Mouse (Mus musculus): ENCODE results near the gene Rps6ka1. TPM values are rescaled to one million over a fixed set of nuclear protein-coding genes. Genes with fewer than 3 reads are reported as not detected.
A peak's percentile ranks its signal among the peaks of the same experiment; 100 is the strongest.

Rps6ka1 gene
- polyA plus RNA-seq, 1 experiment from 2014 or later: 79.4 TPM

DNA sequence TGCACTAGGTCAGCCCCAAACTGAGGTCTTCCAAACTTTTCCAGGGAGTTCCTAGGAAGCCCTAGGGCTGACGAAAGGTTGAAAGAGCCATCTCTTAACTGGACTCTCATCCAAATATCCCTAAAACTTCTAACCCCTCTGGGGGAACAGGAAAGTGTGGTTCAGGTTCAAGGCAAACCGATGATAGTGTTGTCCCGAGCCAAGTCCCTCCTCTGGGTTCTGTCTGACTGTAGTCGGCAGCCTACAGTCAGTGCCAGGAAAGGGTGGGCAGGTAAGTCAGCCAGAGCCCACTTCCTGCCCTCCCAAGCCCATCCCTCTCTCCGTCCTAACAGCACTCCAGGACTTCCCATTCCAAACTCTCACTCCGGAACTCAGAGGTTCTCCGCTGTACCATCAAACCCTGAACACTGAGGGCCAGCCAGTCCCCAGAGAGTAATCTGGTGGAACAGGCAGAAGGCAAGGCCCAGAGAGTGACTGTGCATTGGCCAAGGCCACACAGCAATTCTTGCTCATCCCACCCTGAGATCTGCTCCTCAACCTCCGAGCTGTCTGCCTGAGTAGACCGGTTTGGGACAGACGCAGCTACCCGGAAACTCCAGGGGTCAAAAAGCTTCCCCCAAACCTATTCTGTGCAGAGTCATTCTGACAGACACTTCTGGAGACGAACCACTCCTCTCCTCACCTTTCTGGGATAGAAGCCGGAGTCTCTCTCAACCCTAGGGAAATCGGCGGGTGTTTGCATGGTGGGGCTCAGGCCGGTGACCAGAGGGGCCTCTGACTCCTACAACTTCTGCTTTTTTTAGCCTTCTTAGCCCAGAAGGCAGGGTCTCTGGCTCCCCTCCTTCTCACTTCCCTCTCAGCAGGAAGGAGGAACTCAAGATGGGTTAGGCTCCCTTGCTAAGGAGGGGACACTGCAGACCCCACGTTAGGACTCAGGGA, 13.4 kb downstream of the Rps6ka1 start:
- H3K27me3 ChIP-seq (ENCODE audit: control insufficient read depth, insufficient read depth, low read depth, low read length): no peaks in the 10 kb centered on the region
- peak; percentile 55 for ATAC-seq (ENCODE audit: low read depth)
- H3K4me1 ChIP-seq (ENCODE audit: control insufficient read depth, low read depth, low read length): peaks cover 56% of the 10 kb centered on the region

DNA sequence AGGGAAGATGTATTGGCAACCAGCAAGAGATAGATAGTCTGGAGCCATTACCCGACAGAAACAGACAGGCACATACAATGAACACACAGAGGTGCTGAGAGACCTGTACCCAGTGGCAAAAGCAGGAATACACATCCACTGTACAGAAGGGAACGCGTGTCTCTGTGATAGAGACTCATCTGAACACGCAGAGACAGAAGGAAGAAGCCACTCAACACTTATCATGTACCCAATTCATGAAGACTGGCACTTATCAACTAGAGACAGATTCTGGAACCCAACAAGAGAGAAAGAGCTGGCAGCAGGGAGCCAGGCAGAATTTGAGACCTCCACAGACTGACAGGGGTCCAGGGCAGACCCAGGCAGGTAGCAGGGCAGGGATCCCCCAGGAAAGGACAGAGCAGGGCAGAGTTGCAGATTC, 14.2 kb downstream of the Rps6ka1 start:
- 21% methylated on average over 4 of the region's 4 CpGs for WGBS (ENCODE audit: insufficient replicate concordance)
- H3K4me3 ChIP-seq (ENCODE audit: low read depth, low read length): peak overlapping the region; percentile 83
- ATAC-seq (ENCODE audit: low read depth): peak; percentile 81
- peak overlapping the region; percentile 82 for H3K4me2 ChIP-seq (ENCODE audit: low read depth, low read length)
- peaks cover 48% of the 10 kb centered on the region for H3K4me1 ChIP-seq (ENCODE audit: control insufficient read depth, low read depth, low read length)
- no peaks in the 10 kb centered on the region for H3K27me3 ChIP-seq (ENCODE audit: control insufficient read depth, insufficient read depth, low read depth, low read length)
- peak overlapping the region; percentile 99 for H3K27ac ChIP-seq (ENCODE audit: low read length)
- H3K36me3 ChIP-seq (ENCODE audit: control insufficient read depth, insufficient read depth): peaks cover 15% of the 10 kb centered on the region
- no peaks in the 10 kb centered on the region for H3K9me3 ChIP-seq (replicated peaks; ENCODE audit: control insufficient read depth, low read length)
- peak overlapping the region; percentile 68 for H3K9ac ChIP-seq (ENCODE audit: low read depth, low read length)

More for the DNA sequence above, 13.4 kb downstream of the Rps6ka1 start:
- 16% methylated on average over 17 of the region's 17 CpGs for WGBS (ENCODE audit: insufficient replicate concordance)
- H3K9ac ChIP-seq (ENCODE audit: low read depth, low read length): peak overlapping the region; percentile 68
- peak overlapping the region; percentile 99 for H3K27ac ChIP-seq (ENCODE audit: low read length)
- H3K36me3 ChIP-seq (ENCODE audit: control insufficient read depth, insufficient read depth): peaks cover 9% of the 10 kb centered on the region
- peak overlapping the region; percentile 83 for H3K4me3 ChIP-seq (ENCODE audit: low read depth, low read length)
- H3K9me3 ChIP-seq (replicated peaks; ENCODE audit: control insufficient read depth, low read length): no peaks in the 10 kb centered on the region
- H3K4me2 ChIP-seq (ENCODE audit: low read depth, low read length): peak overlapping the region; percentile 82

DNA sequence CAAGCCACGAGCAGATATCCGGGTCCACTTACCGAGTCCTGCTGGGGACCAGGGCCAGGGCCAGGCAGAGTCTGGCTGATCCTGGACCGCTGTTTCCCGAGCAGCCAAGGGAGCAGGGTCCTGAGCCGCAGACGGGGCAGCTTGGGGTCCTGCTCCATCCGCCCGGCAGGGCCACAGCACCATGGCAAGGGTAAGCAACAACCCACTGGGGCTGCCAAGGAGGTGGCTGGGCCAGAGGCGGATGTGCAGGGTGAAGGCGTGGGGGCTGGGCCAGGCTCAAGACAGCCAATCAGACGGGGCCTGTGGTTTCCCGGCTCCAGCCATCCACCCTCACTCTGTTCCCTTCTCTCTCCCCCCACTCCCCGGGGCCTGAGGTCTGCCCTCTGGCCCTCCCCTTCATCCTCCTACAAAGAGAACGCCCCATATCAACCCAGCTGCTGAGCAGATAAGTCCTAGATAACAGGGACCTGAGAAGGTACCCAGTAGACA, 14.7 kb downstream of the Rps6ka1 start:
- H3K27ac ChIP-seq (ENCODE audit: low read length): peak overlapping the region; percentile 99
- peak overlapping the region; percentile 93 for H3K9ac ChIP-seq (ENCODE audit: low read depth, low read length)
- 21% methylated on average over 15 of the region's 15 CpGs for WGBS (ENCODE audit: insufficient replicate concordance)
- peak overlapping the region; percentile 82 for H3K4me2 ChIP-seq (ENCODE audit: low read depth, low read length)
- H3K4me3 ChIP-seq (ENCODE audit: low read depth, low read length): peak overlapping the region; percentile 83
- peaks cover 20% of the 10 kb centered on the region for H3K36me3 ChIP-seq (ENCODE audit: control insufficient read depth, insufficient read depth)
- no peaks in the 10 kb centered on the region for H3K27me3 ChIP-seq (ENCODE audit: control insufficient read depth, insufficient read depth, low read depth, low read length)
- H3K9me3 ChIP-seq (replicated peaks; ENCODE audit: control insufficient read depth, low read length): no peaks in the 10 kb centered on the region
- H3K4me1 ChIP-seq (ENCODE audit: control insufficient read depth, low read depth, low read length): peaks cover 46% of the 10 kb centered on the region
- peak; percentile 83 for ATAC-seq (ENCODE audit: low read depth)

DNA sequence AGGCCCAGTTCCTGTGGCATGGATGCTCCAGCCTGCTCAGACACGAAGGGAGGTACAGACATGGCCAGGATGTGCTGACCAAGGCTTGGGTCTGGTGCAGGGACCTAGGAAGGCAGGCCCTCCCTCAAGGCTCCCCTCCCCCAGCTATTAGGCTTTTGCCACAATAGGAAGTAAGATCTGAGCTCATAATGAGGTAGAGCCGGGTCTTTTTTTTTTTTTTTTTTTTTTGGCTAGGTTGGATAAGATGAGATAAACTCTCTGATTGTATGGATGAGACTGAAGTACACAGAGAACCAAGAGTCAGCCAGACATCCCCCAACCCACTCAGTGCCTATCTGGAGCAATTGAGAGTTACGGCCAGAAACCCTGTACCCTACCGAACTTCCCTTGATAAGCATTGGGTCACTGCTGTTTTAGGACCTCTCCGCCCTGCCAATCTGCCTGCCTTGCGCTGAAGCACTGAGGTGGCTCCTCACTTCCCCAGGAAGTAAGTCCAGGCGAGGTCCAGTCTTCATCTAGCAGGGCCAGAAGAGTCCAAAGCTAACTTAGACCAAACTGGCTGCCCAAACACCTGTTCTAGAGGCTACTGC, 15.3 kb downstream of the Rps6ka1 start:
- H3K4me3 ChIP-seq (ENCODE audit: low read depth, low read length): peak overlapping the region; percentile 83
- H3K9ac ChIP-seq (ENCODE audit: low read depth, low read length): peak overlapping the region; percentile 93
- peak overlapping the region; percentile 99 for H3K27ac ChIP-seq (ENCODE audit: low read length)
- 23% methylated on average over 7 of the region's 7 CpGs for whole genome bisulfite sequencing (ENCODE audit: insufficient replicate concordance)
- peak overlapping the region; percentile 82 for H3K4me2 ChIP-seq (ENCODE audit: low read depth, low read length)
- H3K4me1 ChIP-seq (ENCODE audit: control insufficient read depth, low read depth, low read length): peaks cover 44% of the 10 kb centered on the region
- no peaks in the 10 kb centered on the region for H3K9me3 ChIP-seq (replicated peaks; ENCODE audit: control insufficient read depth, low read length)
- H3K27me3 ChIP-seq (ENCODE audit: control insufficient read depth, insufficient read depth, low read depth, low read length): no peaks in the 10 kb centered on the region
- peaks cover 20% of the 10 kb centered on the region for H3K36me3 ChIP-seq (ENCODE audit: control insufficient read depth, insufficient read depth)
- peak; percentile 22 for ATAC-seq (ENCODE audit: low read depth)

DNA sequence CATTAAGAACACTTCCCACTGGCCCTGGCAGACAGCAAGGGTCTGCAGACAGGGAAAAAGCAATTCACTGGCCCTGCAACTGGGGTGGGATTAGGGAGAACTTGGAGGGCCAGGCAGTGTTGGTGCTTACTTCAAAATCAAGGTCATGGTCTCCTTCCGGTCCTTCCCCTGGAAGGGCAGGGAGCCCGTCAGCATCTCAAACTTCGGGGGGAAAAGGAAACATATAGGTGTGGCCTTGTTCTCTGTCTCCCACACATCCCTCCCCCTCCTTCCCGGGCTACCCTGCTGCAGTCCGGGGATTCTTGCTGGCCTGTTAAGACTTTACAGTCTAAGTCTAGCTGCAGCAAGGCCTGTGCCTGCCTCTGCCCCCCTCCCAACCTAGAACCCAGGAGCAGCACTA, 22.4 kb downstream of the Rps6ka1 start:
- no peak overlapping the region for H3K9ac ChIP-seq (ENCODE audit: low read depth, low read length)
- WGBS (ENCODE audit: insufficient replicate concordance): 82% methylated on average over 5 of the region's 5 CpGs

DNA sequence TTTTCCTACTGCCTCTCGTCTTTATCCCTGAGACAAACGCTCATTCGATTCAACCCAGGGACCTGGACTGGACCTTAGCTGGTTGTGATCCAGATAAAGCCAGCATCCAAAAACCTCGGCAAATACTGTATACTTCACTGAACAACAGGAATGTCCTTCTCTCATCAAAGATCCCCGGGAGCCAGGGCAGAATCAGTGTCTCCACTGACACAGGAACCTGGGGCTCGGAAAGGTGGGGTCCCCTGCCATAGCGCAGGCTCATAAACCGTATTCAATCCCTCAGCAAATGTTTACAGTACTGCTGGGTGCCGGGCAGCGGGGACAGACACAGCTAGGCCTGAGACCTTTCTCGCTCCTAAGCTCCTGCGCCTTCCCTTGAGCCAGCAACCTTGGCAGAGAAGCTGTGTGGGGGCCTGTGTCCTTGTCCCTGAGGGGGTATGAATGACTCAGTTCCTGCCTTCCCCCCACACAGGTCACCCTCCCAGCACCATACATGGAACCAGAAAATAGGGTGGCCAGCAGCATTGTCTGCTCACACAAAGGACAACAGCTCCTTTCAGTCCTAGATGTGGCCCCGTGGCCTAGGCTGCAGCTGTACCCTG, 23.1 kb downstream of the Rps6ka1 start:
- H3K27me3 ChIP-seq (ENCODE audit: control insufficient read depth, insufficient read depth, low read depth, low read length): no peaks in the 10 kb centered on the region
- WGBS (ENCODE audit: insufficient replicate concordance): 86% methylated on average over 13 of the region's 13 CpGs
- H3K4me2 ChIP-seq (ENCODE audit: low read depth, low read length): no peak overlapping the region
- no peak overlapping the region for H3K27ac ChIP-seq (ENCODE audit: low read length)
- no peak for ATAC-seq (ENCODE audit: low read depth)
- no peak overlapping the region for H3K4me3 ChIP-seq (ENCODE audit: low read depth, low read length)
- H3K4me1 ChIP-seq (ENCODE audit: control insufficient read depth, low read depth, low read length): no peaks in the 10 kb centered on the region
- peaks cover 72% of the 10 kb centered on the region for H3K36me3 ChIP-seq (ENCODE audit: control insufficient read depth, insufficient read depth)
- no peak overlapping the region for H3K9ac ChIP-seq (ENCODE audit: low read depth, low read length)
- H3K9me3 ChIP-seq (replicated peaks; ENCODE audit: control insufficient read depth, low read length): no peaks in the 10 kb centered on the region

More for the DNA sequence above, 22.4 kb downstream of the Rps6ka1 start:
- no peaks in the 10 kb centered on the region for H3K27me3 ChIP-seq (ENCODE audit: control insufficient read depth, insufficient read depth, low read depth, low read length)
- ATAC-seq (ENCODE audit: low read depth): no peak
- peaks cover 71% of the 10 kb centered on the region for H3K36me3 ChIP-seq (ENCODE audit: control insufficient read depth, insufficient read depth)
- H3K9me3 ChIP-seq (replicated peaks; ENCODE audit: control insufficient read depth, low read length): no peaks in the 10 kb centered on the region
- no peak overlapping the region for H3K4me2 ChIP-seq (ENCODE audit: low read depth, low read length)
- no peak overlapping the region for H3K27ac ChIP-seq (ENCODE audit: low read length)
- no peaks in the 10 kb centered on the region for H3K4me1 ChIP-seq (ENCODE audit: control insufficient read depth, low read depth, low read length)
- no peak overlapping the region for H3K4me3 ChIP-seq (ENCODE audit: low read depth, low read length)

DNA sequence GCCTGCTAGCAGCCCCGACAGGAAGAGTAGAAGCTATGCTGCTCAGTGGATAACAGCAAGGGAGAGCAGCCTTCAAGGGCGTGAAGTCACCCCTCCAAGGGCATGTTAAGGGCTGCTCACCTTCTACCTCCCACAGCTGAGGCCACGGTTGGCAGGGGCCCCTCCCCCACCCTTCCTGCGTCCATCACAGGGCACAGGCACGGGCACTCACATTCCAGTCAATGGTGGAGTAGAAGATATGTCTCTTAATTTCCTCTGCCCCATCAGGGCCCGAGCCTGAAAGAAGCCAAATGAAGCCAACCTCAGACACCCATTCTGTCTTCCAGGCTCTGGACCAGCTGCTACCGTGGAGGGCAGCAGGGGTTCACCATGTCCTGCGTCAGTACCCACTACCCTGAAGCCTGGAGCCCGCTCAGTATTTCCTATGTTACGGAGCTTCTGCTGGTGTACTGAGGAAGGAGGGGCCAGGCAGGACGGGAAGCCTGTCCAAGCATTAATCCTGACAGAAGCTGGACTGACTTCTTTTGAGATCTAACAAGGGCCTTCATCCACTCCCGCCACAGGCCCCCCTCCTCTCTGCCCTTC, 23.7 kb downstream of the Rps6ka1 start:
- no peaks in the 10 kb centered on the region for H3K9me3 ChIP-seq (replicated peaks; ENCODE audit: control insufficient read depth, low read length)
- H3K27ac ChIP-seq (ENCODE audit: low read length): no peak overlapping the region
- no peaks in the 10 kb centered on the region for H3K4me1 ChIP-seq (ENCODE audit: control insufficient read depth, low read depth, low read length)
- 0 out of 2 replicates have a peak, but pooled peaks have one; percentile 11 for ATAC-seq (ENCODE audit: low read depth)
- H3K9ac ChIP-seq (ENCODE audit: low read depth, low read length): no peak overlapping the region
- peaks cover 69% of the 10 kb centered on the region for H3K36me3 ChIP-seq (ENCODE audit: control insufficient read depth, insufficient read depth)
- no peaks in the 10 kb centered on the region for H3K27me3 ChIP-seq (ENCODE audit: control insufficient read depth, insufficient read depth, low read depth, low read length)
- no peak overlapping the region for H3K4me2 ChIP-seq (ENCODE audit: low read depth, low read length)
- 83% methylated on average over 12 of the region's 12 CpGs for WGBS (ENCODE audit: insufficient replicate concordance)
- H3K4me3 ChIP-seq (ENCODE audit: low read depth, low read length): no peak overlapping the region

DNA sequence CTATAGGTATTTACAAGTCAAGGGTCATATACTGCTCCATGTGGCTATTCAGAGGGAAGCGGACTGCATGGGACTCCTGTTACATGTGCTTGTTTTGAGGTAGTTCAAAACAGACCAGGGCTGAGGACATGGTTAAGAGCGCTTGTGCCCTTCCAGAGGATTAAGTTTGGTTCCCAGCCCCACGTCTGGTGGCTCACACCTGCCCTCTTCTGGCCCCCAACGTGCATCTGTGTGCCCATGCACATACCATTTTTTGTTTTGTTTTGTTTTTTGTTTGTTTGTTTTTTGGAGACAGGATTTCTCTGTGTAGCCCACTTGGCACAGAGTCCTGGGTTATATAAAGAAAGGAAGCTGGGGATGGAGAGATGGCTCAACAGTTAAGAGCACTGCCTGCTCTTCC, 30.1 kb downstream of the Rps6ka1 start:
- Histone ChIP-seq H3K36me3 (ENCODE audit: control insufficient read depth, insufficient read depth) (peaks cover 53% of the 10 kb centered on the region), H3K9ac (ENCODE audit: low read depth, low read length) (no peak overlapping the region), H3K9me3 (replicated peaks; ENCODE audit: control insufficient read depth, low read length) (no peaks in the 10 kb centered on the region), H3K4me2 (ENCODE audit: low read depth, low read length) (no peak overlapping the region), H3K4me1 (ENCODE audit: control insufficient read depth, low read depth, low read length) (no peaks in the 10 kb centered on the region), H3K4me3 (ENCODE audit: low read depth, low read length) (no peak overlapping the region), H3K27me3 (ENCODE audit: control insufficient read depth, insufficient read depth, low read depth, low read length) (no peaks in the 10 kb centered on the region), H3K27ac (ENCODE audit: low read length) (no peak overlapping the region)
- ATAC-seq (ENCODE audit: low read depth): no peak
- 64% methylated on average over 4 of the region's 4 CpGs for WGBS (ENCODE audit: insufficient replicate concordance)
